Mouse (Mus musculus) kidney, adult 2 months (tissue): ENCODE measurements at regions not wholly inside any gene's neighbourhood (a gene's known extent, or its start where the extent isn't known, plus 50 kb on each side); places are given as distances from the start of the nearest gene placed in this dataset.

ENCODE experiments used
- CTCF ChIP-seq: fragments of 200-500 bp; conservative IDR thresholded peaks from 2 replicates; pipeline ENCODE4 v1.5.1; 2011; ENCODE audit warnings: low read depth, mild to moderate bottlenecking, control low read depth, low read length, moderate library complexity, mixed read lengths; ENCODE audit not compliant: insufficient read depth, insufficient read length
- POLR2A ChIP-seq: fragments of 200-500 bp; IDR thresholded peaks from one replicate; pipeline ENCODE4 v1.6.1; 2011; ENCODE audit warnings: low read depth, low read length, control low read depth

GRCm38 (mm10) chr11:48449883-48450282, 350.2 kb upstream of the Rack1 start:
- TF ChIP-seq POLR2A (no peak), CTCF (no peak)
